ENCODE assay signal across 12 mouse cellular contexts in genomic region chr6:128354140-128354539, GRCm38 (mm10). TPM values are rescaled to one million over a fixed set of nuclear protein-coding genes. Genes with fewer than 3 reads are reported as not detected.
DNase-seq lines count a peak whose midpoint lies in the region; ATAC-seq and TF ChIP-seq lines count a peak whose summit lies in the region.
"Had no signal": no experiment of that assay in that cellular context is flagged by ENCODE, and none has a peak within 500 bp of the region (broad histone marks: within the 10 kb centered on the region; RNA-seq: fewer than 3 reads in every experiment).

No protein-coding gene starts in this region.

- no peak overlapping the region for H3K9ac ChIP-seq in lung, postnatal 0 days (replicated peaks; ENCODE audit: low read depth)
- no peak overlapping the region for H3K9ac ChIP-seq in stomach, embryonic 16.5 days (ENCODE audit: low read length)

- ATAC-seq in lung, postnatal 0 days, result no peak
- ATAC-seq in stomach, embryonic 16.5 days (ENCODE audit: insufficient read depth, low FRiP score), result no peak

- H3K27ac ChIP-seq in lung, postnatal 0 days (ENCODE audit: low read length), result no peak overlapping the region
- H3K27ac ChIP-seq in limb, embryonic 10.5 days, result no peak overlapping the region
- no peak overlapping the region for H3K27ac ChIP-seq in stomach, embryonic 16.5 days (ENCODE audit: low read length)
- H3K27ac ChIP-seq: liver, embryonic 13.5 days had no signal

- no peaks in the 10 kb centered on the region for H3K27me3 ChIP-seq in lung, postnatal 0 days (replicated peaks; ENCODE audit: insufficient read depth, low read length)
- no peaks in the 10 kb centered on the region for H3K27me3 ChIP-seq in limb, embryonic 10.5 days (ENCODE audit: low read depth, poor library complexity, severe bottlenecking)
- no peaks in the 10 kb centered on the region for H3K27me3 ChIP-seq in stomach, embryonic 16.5 days (ENCODE audit: control insufficient read depth, insufficient read depth, low read length)

- H3K4me2 ChIP-seq in lung, postnatal 0 days (replicated peaks; ENCODE audit: low read depth, low read length), result no peak overlapping the region
- peak overlapping the region; percentile 82; the same call in 1 of the 2 replicates for H3K4me2 ChIP-seq in stomach, embryonic 16.5 days (ENCODE audit: low read depth, low read length)

- no peak for TF ChIP-seq CTCF in lung, postnatal 0 days (IDR thresholded peaks at IDR 0.05)

- WGBS in lung, postnatal 0 days, result 62% methylated on average over 3 of the region's 3 CpGs
- 74% methylated on average over 3 of the region's 3 CpGs for WGBS in limb, embryonic 10.5 days
- 62% methylated on average over 3 of the region's 3 CpGs for WGBS in stomach, embryonic 16.5 days

- no peaks in the 10 kb centered on the region for H3K36me3 ChIP-seq in lung, postnatal 0 days (ENCODE audit: insufficient read depth, low read length)
- peaks cover 55% of the 10 kb centered on the region for H3K36me3 ChIP-seq in limb, embryonic 10.5 days
- H3K36me3 ChIP-seq in stomach, embryonic 16.5 days (ENCODE audit: control insufficient read depth, insufficient read depth, low read length), result peaks cover 14% of the 10 kb centered on the region; the same call in 1 of the 2 replicates

- H3K4me1 ChIP-seq in lung, postnatal 0 days (ENCODE audit: insufficient read depth, low read depth, low read length), result 0 out of 2 replicates have a peak, but pooled peaks cover 3% of the 10 kb centered on the region
- H3K4me1 ChIP-seq in limb, embryonic 10.5 days, result peaks cover 18% of the 10 kb centered on the region
- peaks cover 6% of the 10 kb centered on the region; the same call in 1 of the 2 replicates for H3K4me1 ChIP-seq in stomach, embryonic 16.5 days (ENCODE audit: control insufficient read depth, insufficient read depth, low read length)

- no peak for TF ChIP-seq EP300 in lung, postnatal 0 days (IDR thresholded peaks at IDR 0.05)

- no peaks in the 10 kb centered on the region for H3K9me3 ChIP-seq in lung, postnatal 0 days (ENCODE audit: low read length)
- H3K9me3 ChIP-seq in limb, embryonic 10.5 days (replicated peaks), result no peaks in the 10 kb centered on the region
- H3K9me3 ChIP-seq in stomach, embryonic 16.5 days (replicated peaks; ENCODE audit: control insufficient read depth, low read length), result no peaks in the 10 kb centered on the region
- H3K9me3 ChIP-seq: liver, embryonic 13.5 days had no signal

- H3K4me3 ChIP-seq in lung, postnatal 0 days (ENCODE audit: low read depth, low read length), result no peak overlapping the region
- peak overlapping the region; percentile 80; the same call in 1 of the 2 replicates for H3K4me3 ChIP-seq in limb, embryonic 10.5 days
- H3K4me3 ChIP-seq in stomach, embryonic 16.5 days (replicated peaks; ENCODE audit: low read length), result no peak overlapping the region

- peak; percentile 26 for DNase-seq in lung, postnatal 0 days (ENCODE audit: low spot score)
- DNase-seq in lung, postnatal 10 days, result no peak
- peak; percentile 48 for DNase-seq in fibroblast of lung, adult 2 months (ENCODE audit: low read depth)
- no peak for DNase-seq in limb, embryonic 10.5 days (ENCODE audit: low spot score)
- no peak for DNase-seq in urinary bladder, postnatal 25 days (ENCODE audit: low spot score)
- DNase-seq in T-cell, adult 2 months (ENCODE audit: low spot score), result no peak
- DNase-seq: heart, adult 11 months; kidney, postnatal 14 days; liver, embryonic 13.5 days had no signal

RNA-seq across cellular contexts. Expression of gene Tulp3, which starts 1.5 kb away (rescaled TPM):
- 9.5 and 10.9 TPM in 2 replicates for polyA plus RNA-seq in lung, postnatal 0 days (2015; fragmentation: Nextera tagmentation; extraction: Ambion mirVana)
- 21.6 and 23.2 TPM in 2 replicates for polyA plus RNA-seq in limb, embryonic 10.5 days (2016; fragmentation: Nextera tagmentation; extraction: Ambion mirVana)
- polyA plus RNA-seq in stomach, embryonic 16.5 days (2015; fragmentation: Nextera tagmentation; extraction: Ambion mirVana), result 13.8 TPM in 2 replicates

RNA-seq across cellular contexts. Expression of gene Rhno1, which starts 8.6 kb away (rescaled TPM):
- polyA plus RNA-seq in lung, postnatal 0 days (2015; fragmentation: Nextera tagmentation; extraction: Ambion mirVana), result 41.8 and 43.8 TPM in 2 replicates
- 193 and 197 TPM in 2 replicates for polyA plus RNA-seq in limb, embryonic 10.5 days (2016; fragmentation: Nextera tagmentation; extraction: Ambion mirVana)
- 86.6 and 93.2 TPM in 2 replicates for polyA plus RNA-seq in stomach, embryonic 16.5 days (2015; fragmentation: Nextera tagmentation; extraction: Ambion mirVana)

RNA-seq across cellular contexts. Expression of gene Foxm1, which starts 8.6 kb away (rescaled TPM):
- polyA plus RNA-seq in lung, postnatal 0 days (2015; fragmentation: Nextera tagmentation; extraction: Ambion mirVana), result 1.3 and 2.0 TPM in 2 replicates
- polyA plus RNA-seq in limb, embryonic 10.5 days (2016; fragmentation: Nextera tagmentation; extraction: Ambion mirVana), result 67.5 and 68.3 TPM in 2 replicates
- 24.3 and 26.4 TPM in 2 replicates for polyA plus RNA-seq in stomach, embryonic 16.5 days (2015; fragmentation: Nextera tagmentation; extraction: Ambion mirVana)

RNA-seq across cellular contexts. Expression of gene Tex52, which starts 21.1 kb away (rescaled TPM):
- 0.13 and 0.17 TPM in 2 replicates for polyA plus RNA-seq in lung, postnatal 0 days (2015; fragmentation: Nextera tagmentation; extraction: Ambion mirVana)
- 0.41 and 0.61 TPM in 2 replicates for polyA plus RNA-seq in limb, embryonic 10.5 days (2016; fragmentation: Nextera tagmentation; extraction: Ambion mirVana)
- 0.21 TPM in 2 replicates for polyA plus RNA-seq in stomach, embryonic 16.5 days (2015; fragmentation: Nextera tagmentation; extraction: Ambion mirVana)
- polyA plus RNA-seq: liver, embryonic 13.5 days; small intestine, adult 2 months had no signal

RNA-seq across cellular contexts. Expression of gene Gm44596, which starts 21.2 kb away (rescaled TPM):
- not detected in 2 replicates for polyA plus RNA-seq in lung, postnatal 0 days (2015; fragmentation: Nextera tagmentation; extraction: Ambion mirVana)
- polyA plus RNA-seq in limb, embryonic 10.5 days (2016; fragmentation: Nextera tagmentation; extraction: Ambion mirVana), result not detected in 2 replicates
- not detected in 2 replicates for polyA plus RNA-seq in stomach, embryonic 16.5 days (2015; fragmentation: Nextera tagmentation; extraction: Ambion mirVana)
- polyA plus RNA-seq: brain, embryonic 14.5 days; liver, embryonic 13.5 days; small intestine, adult 2 months had no signal

Comparison
In these comparisons a context has a peak if more than half of its experiments do, and no peak if none do; other contexts are left out.
1. DNase-seq: peak in lung, postnatal 0 days (single experiment) and fibroblast of lung, adult 2 months (single experiment); none in lung, postnatal 10 days (single experiment), limb, embryonic 10.5 days (single experiment), urinary bladder, postnatal 25 days (single experiment) and T-cell, adult 2 months (single experiment).